Comparison of ENCODE assay signal across 9 mouse cellular contexts in genomic region chr12:95746856-95747579, GRCm38 (mm10). TPM values are rescaled to one million over a fixed set of nuclear protein-coding genes. Genes with fewer than 3 reads are reported as not detected.
A peak's percentile ranks its signal among the peaks of the same experiment; 100 is the strongest.
DNase-seq lines count a peak whose midpoint lies in the region; ATAC-seq and TF ChIP-seq lines count a peak whose summit lies in the region.
"Had no signal": no experiment of that assay in that cellular context is flagged by ENCODE, and none has a peak within 500 bp of the region (broad histone marks: within the 10 kb centered on the region; RNA-seq: fewer than 3 reads in every experiment).

No protein-coding gene starts in this region.

- DNase-seq in embryonic facial prominence, embryonic 14.5 days (ENCODE audit: low spot score) = peak; percentile 64
- no peak for DNase-seq in embryonic facial prominence, embryonic 10.5 days (ENCODE audit: low spot score)
- peak; percentile 33 for DNase-seq in lung, embryonic 14.5 days
- no peak for DNase-seq in lung, adult 2 months
- DNase-seq in heart, postnatal 0 days (ENCODE audit: low spot score) = peak; percentile 58
- DNase-seq in right cerebral cortex, postnatal 25 days = peak; percentile 33
- no peak for DNase-seq in cerebellum, adult 11-12 months
- no peak for DNase-seq in cerebellum, postnatal 25 days

- no peak for TF ChIP-seq CTCF in lung, embryonic 14.5 days (IDR thresholded peaks at IDR 0.05; ENCODE audit: low read depth)
- TF ChIP-seq CTCF in lung, adult 2 months (IDR thresholded peaks at IDR 0.05; ENCODE audit: insufficient read depth, low read length) = no peak
- no peak for TF ChIP-seq CTCF in heart, postnatal 0 days (IDR thresholded peaks at IDR 0.05; ENCODE audit: low read depth)

- TF ChIP-seq EP300 in heart, postnatal 0 days (IDR thresholded peaks at IDR 0.05; ENCODE audit: low read depth) = no peak

- H3K27me3 ChIP-seq in embryonic facial prominence, embryonic 14.5 days (replicated peaks; ENCODE audit: control insufficient read depth, insufficient read depth, low read length) = no peaks in the 10 kb centered on the region
- no peaks in the 10 kb centered on the region for H3K27me3 ChIP-seq in embryonic facial prominence, embryonic 10.5 days (replicated peaks; ENCODE audit: low read depth, poor library complexity, severe bottlenecking)
- no peaks in the 10 kb centered on the region for H3K27me3 ChIP-seq in lung, embryonic 14.5 days (ENCODE audit: insufficient read depth, low read length)
- H3K27me3 ChIP-seq in heart, postnatal 0 days (ENCODE audit: control insufficient read depth, insufficient read depth, low read length) = no peaks in the 10 kb centered on the region
- H3K27me3 ChIP-seq: forebrain, embryonic 15.5 days had no signal

- 0 out of 2 replicates have a peak overlapping the region, but pooled peaks have one; percentile 10 for H3K27ac ChIP-seq in embryonic facial prominence, embryonic 14.5 days (replicated peaks; ENCODE audit: low read depth, low read length)
- H3K27ac ChIP-seq in embryonic facial prominence, embryonic 10.5 days (replicated peaks) = no peak overlapping the region
- H3K27ac ChIP-seq in lung, embryonic 14.5 days (ENCODE audit: low read depth) = no peak overlapping the region
- peak overlapping the region; percentile 39; the same call in 1 of the 2 replicates for H3K27ac ChIP-seq in heart, postnatal 0 days (ENCODE audit: low read depth)
- H3K27ac ChIP-seq: forebrain, embryonic 15.5 days had no signal

- no peaks in the 10 kb centered on the region for H3K4me1 ChIP-seq in embryonic facial prominence, embryonic 14.5 days (ENCODE audit: control insufficient read depth, insufficient read depth, low read length)
- H3K4me1 ChIP-seq in embryonic facial prominence, embryonic 10.5 days = peaks cover 11% of the 10 kb centered on the region; the same call in 1 of the 2 replicates
- H3K4me1 ChIP-seq in lung, embryonic 14.5 days (ENCODE audit: insufficient read depth) = 0 out of 2 replicates have a peak, but pooled peaks cover 6% of the 10 kb centered on the region
- H3K4me1 ChIP-seq in lung, adult 2 months (ENCODE audit: control insufficient read depth, insufficient read depth, low read length) = peaks cover 6% of the 10 kb centered on the region
- peaks cover 8% of the 10 kb centered on the region for H3K4me1 ChIP-seq in heart, postnatal 0 days (ENCODE audit: control insufficient read depth, insufficient read depth)

- H3K4me3 ChIP-seq in embryonic facial prominence, embryonic 14.5 days (ENCODE audit: low read depth, low read length) = no peak overlapping the region
- H3K4me3 ChIP-seq in embryonic facial prominence, embryonic 10.5 days = no peak overlapping the region
- H3K4me3 ChIP-seq in lung, embryonic 14.5 days (ENCODE audit: low read depth, low read length) = no peak overlapping the region
- H3K4me3 ChIP-seq in lung, adult 2 months (replicated peaks; ENCODE audit: extremely low read depth, low read depth, low read length) = no peak overlapping the region
- no peak overlapping the region for H3K4me3 ChIP-seq in heart, postnatal 0 days (ENCODE audit: low read depth, low read length)
- H3K4me3 ChIP-seq: forebrain, embryonic 15.5 days had no signal

- no peak overlapping the region for H3K4me2 ChIP-seq in embryonic facial prominence, embryonic 14.5 days (ENCODE audit: low read depth, low read length)
- H3K4me2 ChIP-seq in lung, embryonic 14.5 days = no peak overlapping the region
- H3K4me2 ChIP-seq in heart, postnatal 0 days (ENCODE audit: low read depth, low read length) = peak overlapping the region; percentile 36
- H3K4me2 ChIP-seq: forebrain, embryonic 15.5 days had no signal

- no peak for TF ChIP-seq POLR2A in lung, adult 2 months (IDR thresholded peaks at IDR 0.05; ENCODE audit: borderline replicate concordance, extremely low read depth, low read depth, low read length)

- H3K36me3 ChIP-seq in embryonic facial prominence, embryonic 14.5 days (ENCODE audit: control insufficient read depth, insufficient read depth, low read length) = no peaks in the 10 kb centered on the region
- H3K36me3 ChIP-seq in embryonic facial prominence, embryonic 10.5 days (replicated peaks) = no peaks in the 10 kb centered on the region
- H3K36me3 ChIP-seq in lung, embryonic 14.5 days (ENCODE audit: insufficient read depth) = no peaks in the 10 kb centered on the region
- no peaks in the 10 kb centered on the region for H3K36me3 ChIP-seq in heart, postnatal 0 days (replicated peaks; ENCODE audit: control insufficient read depth, insufficient read depth, low read length)
- H3K36me3 ChIP-seq: forebrain, embryonic 15.5 days had no signal

- H3K9ac ChIP-seq in embryonic facial prominence, embryonic 14.5 days (ENCODE audit: low read depth, low read length) = no peak overlapping the region
- no peak overlapping the region for H3K9ac ChIP-seq in lung, embryonic 14.5 days
- H3K9ac ChIP-seq in heart, postnatal 0 days (replicated peaks; ENCODE audit: low read depth, low read length) = peak overlapping the region; percentile 9; the same call in 1 of the 2 replicates
- H3K9ac ChIP-seq: forebrain, embryonic 15.5 days had no signal

- 43% methylated on average over 10 of the region's 10 CpGs for WGBS in embryonic facial prominence, embryonic 14.5 days
- 53% methylated on average over 10 of the region's 10 CpGs for WGBS in embryonic facial prominence, embryonic 10.5 days
- WGBS in lung, embryonic 14.5 days = 42% methylated on average over 10 of the region's 10 CpGs
- 16% methylated on average over 10 of the region's 10 CpGs for WGBS in lung, adult 2 months
- 16% methylated on average over 10 of the region's 10 CpGs for WGBS in heart, postnatal 0 days

- ATAC-seq in embryonic facial prominence, embryonic 14.5 days (ENCODE audit: low read depth) = no peak
- no peak for ATAC-seq in lung, embryonic 14.5 days (ENCODE audit: insufficient read depth)
- ATAC-seq in heart, postnatal 0 days (ENCODE audit: insufficient read depth, low read depth) = no peak
- ATAC-seq: forebrain, embryonic 15.5 days had no signal

- H3K9me3 ChIP-seq in embryonic facial prominence, embryonic 14.5 days (ENCODE audit: control insufficient read depth, low read length) = no peaks in the 10 kb centered on the region
- no peaks in the 10 kb centered on the region for H3K9me3 ChIP-seq in embryonic facial prominence, embryonic 10.5 days
- H3K9me3 ChIP-seq in lung, embryonic 14.5 days (ENCODE audit: low read depth, low read length) = no peaks in the 10 kb centered on the region
- no peaks in the 10 kb centered on the region for H3K9me3 ChIP-seq in heart, postnatal 0 days (replicated peaks; ENCODE audit: control insufficient read depth, low read length)
- H3K9me3 ChIP-seq: forebrain, embryonic 15.5 days had no signal

RNA-seq across cellular contexts. Expression of gene Flrt2, which starts 55.0 kb away (rescaled TPM):
- polyA plus RNA-seq in embryonic facial prominence, embryonic 14.5 days (2014; fragmentation: Nextera tagmentation; extraction: Ambion mirVana) = 42.9 and 46.4 TPM in 2 replicates
- polyA plus RNA-seq in embryonic facial prominence, embryonic 10.5 days (2016; fragmentation: Nextera tagmentation; extraction: Ambion mirVana) = 28.5 and 35.2 TPM in 2 replicates
- 14.1 and 15.6 TPM in 2 replicates for polyA plus RNA-seq in lung, embryonic 14.5 days (2014; fragmentation: Nextera tagmentation; extraction: Ambion mirVana)
- polyA plus RNA-seq in lung, adult 2 months (2012; rRNA removed) = 4.1 and 4.4 TPM in 2 replicates
- 20.3 and 22.1 TPM in 2 replicates for total RNA-seq in heart, postnatal 0 days (2014; rRNA removed; ENCODE audit: low replicate concordance)
- 6.3 and 6.9 TPM in 2 replicates for polyA plus RNA-seq in heart, postnatal 0 days (2015; fragmentation: Nextera tagmentation; extraction: Ambion mirVana)

Comparison
In these comparisons a context has a peak if more than half of its experiments do, and no peak if none do; other contexts are left out.
1. DNase-seq: peak in embryonic facial prominence, embryonic 14.5 days (single experiment), lung, embryonic 14.5 days (single experiment), heart, postnatal 0 days (single experiment) and right cerebral cortex, postnatal 25 days (single experiment); none in embryonic facial prominence, embryonic 10.5 days (single experiment), lung, adult 2 months (single experiment), cerebellum, adult 11-12 months (single experiment) and cerebellum, postnatal 25 days (0 of 2).
2. H3K27ac ChIP-seq: peak in embryonic facial prominence, embryonic 14.5 days (single experiment) and heart, postnatal 0 days (single experiment); none in embryonic facial prominence, embryonic 10.5 days (single experiment) and lung, embryonic 14.5 days (single experiment).